Mouse (Mus musculus) liver (tissue): Measurements from ENCODE around the gene Mpeg1.

Source experiments
- DNase-seq: peaks from one replicate; pipeline ENCODE4 v3.0.0-alpha.2; 2020; ENCODE audit warnings: mixed read lengths

Gene Mpeg1

DNA sequence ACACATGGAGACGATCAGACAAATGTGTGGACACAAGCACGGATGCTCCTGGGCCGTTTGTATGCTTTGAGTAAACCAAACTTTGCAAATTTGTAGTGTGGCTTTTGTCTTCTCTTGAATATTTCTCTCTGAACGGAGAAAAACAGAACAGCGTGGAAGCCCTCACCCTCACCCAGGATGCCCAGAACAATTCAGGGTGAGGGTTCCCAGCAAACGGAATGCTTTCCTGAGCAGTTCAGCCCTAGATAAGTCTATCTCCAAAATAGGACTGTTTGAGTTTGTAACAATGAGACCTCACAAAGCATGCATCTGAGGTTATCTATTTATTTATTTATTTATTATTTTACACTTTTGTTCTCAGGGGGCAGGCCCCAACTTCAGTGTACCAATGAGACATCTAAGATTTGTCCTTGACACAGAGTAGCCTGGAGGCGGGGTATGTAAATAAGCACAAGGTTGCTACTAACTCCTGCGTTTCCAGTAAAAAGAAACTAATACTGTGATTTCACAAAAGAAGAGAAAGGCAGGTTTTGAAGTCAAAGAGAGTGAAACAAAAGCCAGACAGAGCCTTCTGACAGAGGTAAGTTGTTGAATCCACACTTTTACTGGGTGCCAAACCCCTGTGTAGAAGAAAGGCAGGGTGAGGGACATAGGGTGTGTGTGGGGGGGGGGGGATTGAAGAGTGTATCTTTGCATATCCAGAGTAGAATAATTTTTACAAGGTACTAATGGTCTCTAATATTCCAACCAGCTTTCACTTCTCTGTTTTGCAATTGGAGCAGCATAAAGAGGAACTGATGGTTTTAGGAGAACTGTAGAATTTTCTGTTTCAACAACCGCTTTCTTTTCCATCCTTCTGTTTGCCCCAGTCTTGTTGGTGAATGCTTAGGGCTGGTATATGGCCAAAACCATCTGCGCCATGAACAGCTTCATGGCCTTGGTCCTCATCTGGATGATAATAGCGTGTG is at the start of gene Mpeg1:
Mpeg1 (plus strand) TSS at position 498 of the 968 bp plus-strand sequence.
- DNase-seq: no peak

DNA sequence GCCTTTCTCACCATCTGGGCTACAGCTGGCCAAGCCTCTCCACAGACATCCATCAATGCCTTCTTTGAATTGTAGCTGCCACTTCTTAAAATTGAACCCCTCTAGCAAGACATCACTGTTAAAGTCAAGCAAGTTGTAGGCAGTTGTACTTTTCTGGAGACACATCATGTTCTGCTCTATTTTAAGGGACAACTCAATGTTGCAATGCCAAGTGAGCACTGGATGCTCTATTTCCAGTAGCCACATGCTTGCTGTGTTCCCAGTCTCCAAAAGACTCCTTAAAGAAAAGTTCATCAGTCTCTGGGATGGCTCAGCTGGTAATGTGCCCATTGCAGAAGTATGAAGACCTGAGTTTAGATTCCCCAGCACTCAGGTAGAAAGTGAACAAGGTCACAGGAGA is 46.8 kb upstream of the Mpeg1 start:
- no peak for DNase-seq

DNA sequence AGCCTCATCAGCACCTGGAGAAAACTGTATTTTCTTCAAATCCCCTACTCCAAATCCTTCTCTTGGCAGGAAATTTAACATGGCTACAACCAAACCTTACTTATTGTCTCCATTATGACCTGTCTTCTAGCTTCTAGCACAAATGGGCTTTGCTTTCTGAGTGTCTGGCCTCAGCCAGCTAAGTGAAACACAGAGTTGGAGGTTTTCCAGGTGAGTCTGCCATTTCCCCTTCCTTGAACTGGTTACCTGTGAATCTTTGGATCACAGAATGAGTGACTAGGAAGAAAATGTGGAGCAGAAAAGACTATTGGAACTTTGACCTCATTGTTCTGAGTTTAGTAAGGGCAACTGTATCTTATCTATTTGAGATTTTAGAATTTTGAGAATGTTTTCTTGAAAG is 43.2 kb upstream of the Mpeg1 start, which contains the start of gene Olfr1441:
Olfr1441 (plus strand) TSS at position 73 of the 400 bp plus-strand sequence.
- no peak for DNase-seq

DNA sequence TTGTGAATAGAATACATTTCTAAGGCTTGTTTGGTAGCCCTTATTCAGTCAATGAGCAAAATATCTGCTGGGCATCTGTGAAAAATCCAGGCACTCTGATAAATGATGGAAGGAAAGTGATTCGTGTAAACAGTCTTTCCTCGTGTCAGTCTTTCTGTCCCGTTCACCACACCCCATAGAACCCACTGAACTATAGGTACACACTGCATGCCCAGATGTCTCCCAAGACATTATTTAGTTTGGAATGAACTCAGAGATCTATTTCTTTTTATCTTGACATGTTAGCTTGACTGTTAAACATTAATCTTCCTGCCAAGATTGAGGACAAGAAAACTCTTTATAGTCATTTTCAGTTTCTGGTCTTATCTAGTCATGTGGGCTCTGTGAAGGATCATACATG is 42.3 kb upstream of the Mpeg1 start:
- no peak for DNase-seq

DNA sequence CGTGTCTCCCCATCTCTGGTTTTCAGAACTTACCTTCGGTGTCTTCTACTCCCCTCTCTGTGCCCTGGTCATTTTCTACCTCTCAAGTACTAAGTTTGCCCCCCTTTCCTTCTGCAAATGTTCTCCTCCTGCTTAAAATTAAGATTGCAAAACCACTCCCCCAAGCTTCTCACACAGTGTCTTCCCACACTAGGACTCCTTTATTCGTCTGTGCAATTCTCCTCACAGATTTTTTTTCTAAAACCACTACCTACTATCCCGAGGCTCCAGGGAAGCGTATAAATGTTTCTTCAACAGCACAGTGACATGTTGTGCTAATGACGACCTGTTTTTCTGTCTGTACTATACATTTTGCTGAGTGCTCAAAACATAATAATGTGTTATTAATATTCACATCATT is 40.0 kb upstream of the Mpeg1 start:
- DNase-seq: no peak

DNA sequence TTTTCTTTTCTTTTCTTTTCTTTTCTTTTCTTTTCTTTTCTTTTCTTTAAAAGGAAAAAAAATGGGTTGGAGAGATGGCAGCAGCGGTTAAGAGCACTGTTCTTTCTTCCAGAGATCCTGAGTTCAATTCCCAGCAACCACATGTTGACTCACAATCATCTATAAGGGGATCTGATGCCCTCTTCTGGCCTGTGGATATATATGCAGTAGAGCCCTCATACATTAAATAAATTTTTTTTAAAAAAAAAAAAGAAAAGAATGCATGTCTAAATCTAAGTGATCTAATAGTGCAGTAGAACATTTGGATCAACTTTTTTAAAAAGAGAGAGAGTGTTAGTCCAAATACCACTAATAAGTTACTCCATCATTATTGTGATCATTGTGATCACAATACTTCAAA is 38.9 kb upstream of the Mpeg1 start:
- no peak for DNase-seq

DNA sequence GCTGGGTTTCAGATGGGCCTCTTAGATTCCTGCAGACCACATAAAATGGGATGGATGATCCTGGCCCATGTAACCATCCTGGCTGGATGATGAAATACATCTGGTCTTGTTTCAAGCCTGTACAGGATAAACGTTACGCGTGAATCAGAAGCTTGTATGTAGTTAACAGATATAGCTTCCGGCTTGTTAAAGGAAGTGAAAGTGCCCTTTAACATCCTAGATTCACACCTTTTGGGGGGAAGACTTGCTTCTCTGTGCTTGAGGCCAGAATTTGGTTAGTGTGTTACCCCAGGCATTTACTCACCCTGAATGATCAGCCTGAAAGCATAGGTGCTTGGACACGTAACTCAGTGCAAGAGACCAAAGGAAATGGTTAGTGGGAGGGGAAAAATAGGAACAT is 33.5 kb upstream of the Mpeg1 start:
- no peak for DNase-seq

DNA sequence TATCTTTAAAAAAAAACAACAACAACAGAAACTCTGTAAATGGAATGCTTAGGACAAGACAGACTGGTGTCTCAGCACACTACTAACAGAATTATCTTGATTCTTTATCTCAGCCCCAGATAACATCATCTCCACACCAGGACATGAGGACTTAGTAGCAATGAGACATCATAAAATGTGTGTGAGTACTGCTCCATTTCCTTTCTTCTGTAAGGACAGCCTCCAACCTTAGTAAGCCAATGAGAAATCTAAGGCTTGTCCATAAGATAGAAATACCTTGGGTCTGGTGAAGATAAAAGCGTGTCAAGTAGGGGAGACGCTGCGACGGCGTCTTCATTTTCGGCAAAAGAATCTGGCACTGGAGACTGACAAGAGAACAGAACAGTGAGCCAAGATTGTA is 33.0 kb upstream of the Mpeg1 start, which contains the start of gene Pfpl:
Pfpl (plus strand) TSS at position 301 of the 400 bp plus-strand sequence.
- DNase-seq: no peak

DNA sequence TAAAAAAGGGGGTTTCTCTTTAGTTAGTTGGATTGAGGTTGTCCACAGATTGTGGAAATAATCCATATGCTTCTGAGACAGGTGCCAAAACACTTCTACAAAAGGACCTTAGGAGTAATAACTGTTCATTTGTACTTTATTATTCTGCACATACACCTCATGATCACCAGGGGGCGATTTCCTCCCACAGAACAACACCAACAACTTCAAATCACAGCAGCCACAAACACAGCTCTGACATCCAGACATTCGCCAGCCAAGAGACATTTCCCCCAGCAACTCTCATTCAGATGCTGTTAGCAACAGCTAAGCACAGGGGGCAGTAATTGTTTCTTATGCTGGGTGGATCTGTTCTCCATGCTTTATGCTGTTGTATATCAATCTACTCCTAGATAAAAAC is 27.5 kb upstream of the Mpeg1 start:
- no peak for DNase-seq

DNA sequence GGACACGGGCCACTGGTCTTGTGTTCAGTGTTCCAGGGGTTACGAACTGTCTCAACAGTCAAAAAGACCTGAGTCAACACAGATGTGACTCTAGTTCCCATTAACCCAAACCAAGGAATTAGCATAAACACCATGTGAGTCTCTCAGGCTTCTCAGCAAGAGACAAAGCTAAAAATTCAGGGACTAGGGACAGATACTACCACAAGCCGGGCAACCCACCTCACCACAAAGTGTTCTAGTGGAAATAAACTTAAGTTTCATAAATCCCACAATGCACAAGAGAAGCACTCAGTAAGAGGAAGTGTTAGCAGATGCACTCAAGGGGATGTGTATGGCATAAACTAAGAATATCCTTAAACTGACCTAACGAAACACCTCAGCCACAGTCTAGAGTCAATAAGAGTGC is 25.6 kb upstream of the Mpeg1 start:
- no peak for DNase-seq

DNA sequence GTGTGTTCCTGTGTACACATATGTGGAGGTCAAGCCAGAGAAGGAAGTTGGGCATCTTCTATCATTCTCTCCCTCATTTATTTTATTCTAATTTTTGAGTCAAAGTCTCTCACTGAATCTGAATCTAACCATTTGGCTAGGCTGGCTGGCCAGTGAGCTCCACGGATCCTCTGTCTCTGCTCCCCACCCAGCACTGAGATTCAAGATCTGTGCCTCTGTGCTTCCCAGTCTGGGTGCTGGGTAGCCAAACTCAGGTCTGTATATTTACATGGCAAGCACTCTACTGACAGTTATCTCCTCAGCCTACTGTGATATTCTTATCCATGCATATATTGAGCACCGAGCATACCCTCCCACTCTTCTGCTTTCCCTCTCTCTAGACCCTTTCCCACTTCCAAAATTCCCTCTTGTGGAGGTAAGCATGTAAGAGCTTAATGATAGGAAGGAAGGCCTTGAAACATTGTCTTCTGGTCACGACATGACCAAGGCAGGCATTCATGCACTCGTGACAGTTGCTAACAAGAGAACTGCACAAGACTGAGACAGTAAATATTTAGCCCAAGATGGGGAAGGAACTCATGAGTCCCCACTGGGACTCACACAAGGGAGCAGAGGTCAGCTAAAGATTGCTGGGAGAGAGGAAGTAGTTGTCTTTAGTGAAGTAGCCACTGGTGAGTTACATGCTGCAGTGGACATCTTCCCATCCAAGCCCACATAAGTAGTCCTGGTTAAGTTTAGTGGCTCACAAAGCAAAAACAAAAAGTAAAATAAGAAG is 24.6 kb upstream of the Mpeg1 start:
- no peak for DNase-seq

DNA sequence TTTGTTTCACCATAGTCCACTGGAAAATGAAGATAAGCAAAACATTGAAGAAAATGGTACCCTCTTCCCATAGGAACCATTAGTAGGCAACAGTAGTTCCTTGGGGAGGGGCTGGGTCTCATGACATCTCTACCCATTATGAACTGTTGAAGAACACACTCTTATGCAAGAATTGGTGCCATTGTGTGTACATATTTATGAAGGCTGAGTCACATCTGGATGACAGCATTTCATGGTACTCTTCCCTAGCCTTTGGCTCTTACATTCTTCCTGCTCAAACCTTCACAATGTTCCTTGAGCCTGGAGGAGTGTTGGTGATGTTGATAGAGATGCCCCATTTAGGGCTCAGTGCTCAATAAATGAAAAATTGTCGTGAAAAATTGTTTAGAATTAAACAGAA is 21.0 kb upstream of the Mpeg1 start:
- DNase-seq: no peak

DNA sequence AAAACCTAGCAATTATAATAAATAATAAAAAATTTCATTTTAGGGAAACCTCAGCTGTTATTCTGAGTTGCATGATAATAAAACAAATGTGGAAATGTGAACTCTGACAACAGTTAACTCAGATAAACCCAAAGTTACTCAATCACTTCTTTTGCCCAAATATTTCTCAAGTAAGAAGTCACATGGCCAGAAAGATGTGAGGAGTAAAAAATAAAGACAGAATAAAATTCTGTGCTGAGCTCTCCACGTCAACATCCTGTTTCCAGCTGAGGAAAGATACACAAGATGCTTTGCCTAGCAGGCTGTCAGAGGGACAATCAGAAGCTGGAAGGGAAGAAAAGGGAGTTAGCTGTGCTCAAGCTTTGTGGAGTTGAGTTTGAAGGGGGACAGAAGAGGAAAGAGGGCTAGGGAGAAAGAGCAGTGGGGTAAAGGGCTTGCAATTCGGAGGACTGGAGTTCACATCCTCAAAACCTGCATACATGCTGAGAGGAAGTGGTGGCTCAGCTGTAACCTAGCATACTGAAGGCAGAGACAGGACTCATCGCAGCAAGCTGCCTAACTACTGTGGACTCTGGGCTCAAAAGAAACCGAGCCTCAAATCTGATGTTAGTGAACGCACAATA is 20.4 kb upstream of the Mpeg1 start:
- DNase-seq: no peak

DNA sequence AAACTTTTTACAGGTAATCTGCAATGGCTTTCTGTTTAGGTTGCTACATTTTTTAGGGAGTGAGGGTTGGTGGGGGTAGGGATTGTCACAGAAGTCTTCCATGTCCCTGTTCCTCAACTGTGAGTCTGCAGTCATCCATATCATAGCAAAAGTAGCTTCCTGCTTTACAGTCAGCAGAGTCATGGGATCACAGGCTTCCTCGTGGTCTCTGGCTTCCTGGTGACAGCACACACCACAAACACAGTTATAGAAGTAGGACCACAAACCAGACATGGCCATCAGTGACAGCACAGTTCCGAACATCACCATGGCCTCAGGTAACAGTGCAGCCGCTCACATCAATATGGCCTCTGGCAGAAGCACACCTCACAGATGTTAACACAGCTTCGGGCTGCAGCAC is 18.0 kb upstream of the Mpeg1 start:
- DNase-seq: no peak

DNA sequence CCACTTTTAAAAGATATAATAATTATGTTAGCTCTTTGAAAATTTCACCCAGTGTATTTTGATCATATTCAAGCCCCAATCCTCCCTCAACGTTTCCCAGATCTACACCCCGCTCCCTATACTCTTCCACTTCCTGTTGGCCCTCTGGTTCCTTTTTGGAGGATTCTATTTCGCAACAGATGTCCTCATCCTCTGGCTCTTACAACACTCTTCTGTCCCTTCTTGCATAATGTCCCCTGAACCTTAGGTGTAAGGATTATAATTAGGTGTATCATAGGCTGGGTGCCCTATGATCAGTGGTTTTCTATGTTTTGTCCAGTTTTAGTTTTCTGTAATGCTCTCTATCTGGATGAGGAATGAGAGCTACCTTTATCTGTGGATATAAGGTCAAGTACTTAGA is 15.6 kb upstream of the Mpeg1 start:
- DNase-seq: no peak

DNA sequence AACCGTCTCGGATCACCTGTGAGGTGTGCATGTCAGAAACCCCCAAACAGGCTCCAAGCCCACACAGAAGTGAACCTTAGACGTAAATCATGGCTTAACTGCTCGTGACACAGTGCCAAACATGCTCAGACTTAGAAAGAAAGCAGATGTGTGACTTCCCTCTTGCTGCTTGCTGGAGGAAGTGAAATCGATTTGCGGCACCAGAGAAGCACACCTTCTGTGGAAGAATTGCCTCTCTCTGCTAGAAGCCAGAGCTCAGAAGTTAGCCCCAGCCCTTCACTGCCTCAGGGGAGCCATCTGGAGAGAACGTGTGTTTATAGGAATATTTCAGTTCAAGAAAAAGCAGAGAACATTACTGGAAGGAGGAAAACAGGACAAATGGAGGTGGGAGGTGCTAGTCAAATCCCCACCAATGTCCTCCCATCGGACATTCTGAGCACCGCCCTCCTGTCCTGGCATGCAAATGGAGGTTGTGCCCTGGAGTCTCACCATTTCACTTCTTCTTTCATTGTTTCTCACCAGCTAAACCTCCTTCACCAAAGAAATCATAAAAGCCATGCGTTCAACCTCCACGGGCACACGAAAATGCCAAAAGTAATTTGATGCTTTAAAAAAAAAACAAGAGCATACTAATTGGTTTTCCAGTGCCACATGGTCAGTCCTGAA is 3.0 kb upstream of the Mpeg1 start:
- no peak for DNase-seq

DNA sequence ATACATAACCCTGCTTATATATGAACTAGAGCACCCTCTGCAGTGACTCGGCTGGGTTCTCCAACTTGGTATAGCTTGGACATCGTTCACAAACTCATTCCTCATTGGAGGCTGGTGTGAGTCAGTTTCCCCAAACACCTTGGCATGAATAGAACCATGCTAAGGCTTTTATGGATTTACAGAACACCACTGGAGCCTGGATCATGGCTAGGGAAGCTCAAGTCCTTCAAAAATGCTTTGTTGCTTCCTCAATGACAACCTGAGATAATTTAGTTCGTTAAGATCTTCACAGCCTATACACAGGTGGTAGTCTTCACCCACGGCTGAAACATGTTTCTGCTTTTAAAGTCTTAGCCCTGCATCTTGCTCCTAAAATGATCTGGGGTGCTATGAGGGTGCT is 1.1 kb upstream of the Mpeg1 start:
- no peak for DNase-seq

DNA sequence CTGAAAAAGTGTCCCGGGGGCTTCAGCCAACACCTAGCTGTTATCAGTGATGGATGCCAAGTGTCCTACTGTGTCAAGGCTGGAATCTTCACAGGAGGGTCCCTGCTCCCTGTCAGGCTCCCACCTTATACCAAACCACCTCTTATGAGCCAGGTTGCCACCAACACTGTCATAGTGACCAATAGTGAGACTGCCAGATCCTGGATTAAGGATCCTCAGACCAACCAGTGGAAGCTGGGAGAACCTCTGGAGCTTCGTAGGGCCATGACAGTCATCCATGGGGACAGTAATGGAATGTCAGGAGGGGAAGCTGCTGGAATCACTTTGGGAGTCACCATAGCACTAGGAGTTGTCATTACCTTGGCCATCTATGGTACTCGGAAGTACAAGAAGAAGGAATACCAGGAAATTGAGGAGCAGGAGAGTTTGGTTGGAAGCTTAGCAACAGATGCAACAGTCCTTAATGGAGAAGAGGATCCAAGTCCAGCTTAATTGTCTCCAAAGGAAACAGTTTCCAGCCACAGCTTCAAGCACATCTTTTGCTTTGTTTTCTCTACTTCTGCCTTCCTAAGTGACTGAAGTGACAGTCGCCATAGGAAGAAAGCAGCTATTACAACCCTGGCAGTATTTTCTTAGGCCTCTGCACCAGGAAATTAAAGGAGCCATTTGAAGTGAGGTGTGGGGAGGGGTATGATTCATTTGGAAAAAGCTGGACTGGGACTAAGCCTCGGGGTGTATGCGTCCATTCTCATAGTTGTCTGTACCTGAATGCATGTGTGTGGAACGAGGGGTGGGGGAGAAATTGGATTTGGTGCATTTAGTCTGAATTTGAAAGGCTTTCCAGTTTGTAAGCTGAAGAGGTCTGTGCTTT is 2.5 kb downstream of the Mpeg1 start:
- no peak for DNase-seq

DNA sequence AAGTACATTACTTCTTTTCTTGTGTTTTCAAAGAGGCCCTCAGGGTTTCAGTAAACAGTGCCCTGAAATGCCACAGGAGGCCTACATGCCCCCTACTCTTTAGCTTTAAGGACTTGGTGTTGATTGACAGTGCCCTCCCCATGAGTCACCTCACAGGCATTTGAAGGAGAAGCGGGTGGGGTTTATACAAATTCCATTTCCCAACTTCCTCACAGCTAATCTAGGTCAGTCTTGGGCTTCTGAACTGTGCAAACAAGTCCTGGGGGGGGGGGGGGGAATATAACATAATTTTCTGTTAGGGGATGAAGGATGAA is 3.1 kb downstream of the Mpeg1 start:
- DNase-seq: no peak

DNA sequence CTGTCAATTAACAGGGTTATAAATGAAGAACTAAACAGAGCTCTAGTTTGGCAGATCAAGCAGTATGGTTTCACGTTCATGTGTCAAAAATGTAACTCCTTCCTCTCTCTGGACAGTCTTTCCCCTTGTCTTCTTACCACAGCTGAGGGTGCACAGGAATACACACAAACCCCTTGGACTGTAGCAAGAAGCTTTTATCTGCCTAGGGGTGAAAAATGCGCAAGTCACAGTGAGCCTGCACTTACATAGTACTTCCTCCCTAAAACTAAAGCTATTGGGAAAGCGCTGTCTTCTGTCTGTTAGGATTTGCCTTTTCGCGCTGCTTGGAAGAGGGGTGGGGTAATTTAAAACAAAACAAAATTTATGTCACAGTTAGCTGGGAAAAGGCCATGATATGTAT is 3.5 kb downstream of the Mpeg1 start:
- DNase-seq: no peak

DNA sequence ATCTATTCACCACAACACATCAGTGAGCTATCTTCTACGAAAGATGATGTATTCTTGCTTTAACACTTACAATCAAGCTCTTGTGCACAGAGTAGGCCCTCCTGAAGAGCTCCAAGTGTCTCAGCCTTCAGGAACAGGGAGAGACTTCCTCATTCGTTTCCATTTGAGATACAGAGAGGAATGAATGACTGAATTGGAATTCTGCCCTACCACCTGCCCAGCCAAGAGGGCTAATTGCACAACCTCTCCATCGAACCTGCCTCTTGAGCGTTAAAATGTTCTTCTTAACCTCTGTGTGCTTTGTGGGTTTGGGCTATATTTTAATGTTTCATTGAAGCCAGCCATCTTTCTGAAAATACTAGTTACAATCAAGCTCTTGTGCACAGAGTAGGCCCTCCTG is 4.1 kb downstream of the Mpeg1 start:
- DNase-seq: no peak

DNA sequence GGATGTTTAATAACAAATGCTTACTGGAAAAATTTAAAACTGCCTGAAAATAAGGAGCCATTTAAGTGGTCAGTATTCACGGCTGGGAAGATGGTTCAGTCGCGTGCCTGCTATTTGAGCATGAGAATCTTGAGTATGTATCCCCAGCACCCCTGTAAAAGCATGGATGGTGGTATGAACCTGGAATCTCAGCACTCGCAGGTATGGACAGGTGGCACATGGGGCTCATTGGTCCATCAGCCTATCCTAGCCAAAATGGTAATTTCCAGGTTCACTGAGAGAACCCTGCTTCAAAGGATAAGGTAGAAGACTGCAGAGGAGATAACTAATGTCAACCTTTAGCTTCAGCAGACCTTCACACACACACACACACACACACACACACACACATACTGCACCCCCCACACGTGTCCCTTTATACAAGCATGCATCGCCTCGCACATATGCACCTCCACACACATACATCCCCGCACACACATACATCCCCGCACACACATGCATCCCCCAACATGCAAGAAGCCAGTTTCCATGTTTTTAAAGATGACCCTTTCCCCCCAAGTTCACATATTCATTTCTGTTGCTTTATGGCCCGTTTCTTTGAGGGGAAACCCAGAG is 5.1 kb downstream of the Mpeg1 start:
- DNase-seq: no peak
